Mouse (Mus musculus): ENCODE measurements around the gene Ilk. TPM values are rescaled to one million over a fixed set of nuclear protein-coding genes. Genes with fewer than 3 reads are reported as not detected.

The Ilk gene
- polyA plus RNA-seq (2015; fragmentation: Nextera tagmentation; extraction: Ambion mirVana), result 997 and 1,007 TPM in 2 replicates

DNA sequence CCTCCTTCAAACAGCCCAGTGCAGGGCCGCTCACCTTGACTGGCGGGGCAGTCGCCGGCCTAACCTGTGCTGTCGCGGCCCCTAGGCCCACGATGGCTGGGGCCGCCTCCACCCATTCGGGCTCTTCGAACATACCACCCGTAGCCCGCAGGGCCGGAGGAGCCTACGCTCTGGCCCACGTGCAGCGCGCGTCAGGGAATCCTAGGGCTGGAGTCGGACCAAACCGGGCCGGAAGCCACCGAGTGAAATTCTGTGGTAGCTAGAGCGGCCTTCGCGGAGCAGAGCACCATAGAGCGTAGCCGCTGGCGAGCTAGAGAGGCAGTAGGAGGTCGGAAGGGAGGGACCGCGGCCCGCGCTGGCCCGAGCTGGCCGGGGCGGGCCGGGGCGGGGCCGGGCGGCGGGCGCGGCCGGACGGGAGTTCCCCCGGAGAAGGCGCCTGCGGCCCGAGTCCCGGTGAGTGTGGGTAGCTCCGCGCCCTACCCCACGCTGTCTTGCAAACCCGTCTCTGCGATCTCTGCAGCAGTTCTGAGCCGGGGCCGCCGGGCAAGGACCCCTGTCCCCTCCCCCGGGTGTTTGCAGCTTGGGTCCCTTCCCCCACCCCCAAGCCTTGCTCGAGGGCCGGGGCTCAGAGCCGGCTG, at the start of gene Ilk:
Gene Ilk (plus strand): TSS at position 329 of the 638 bp plus-strand sequence.

GRCm38 (mm10) chr7:105736911-105737521, 624 bp downstream of the Ilk start, which contains the start of gene Rrp8:
TSS of gene Rrp8 (minus strand) at chr7:105737385.

DNA sequence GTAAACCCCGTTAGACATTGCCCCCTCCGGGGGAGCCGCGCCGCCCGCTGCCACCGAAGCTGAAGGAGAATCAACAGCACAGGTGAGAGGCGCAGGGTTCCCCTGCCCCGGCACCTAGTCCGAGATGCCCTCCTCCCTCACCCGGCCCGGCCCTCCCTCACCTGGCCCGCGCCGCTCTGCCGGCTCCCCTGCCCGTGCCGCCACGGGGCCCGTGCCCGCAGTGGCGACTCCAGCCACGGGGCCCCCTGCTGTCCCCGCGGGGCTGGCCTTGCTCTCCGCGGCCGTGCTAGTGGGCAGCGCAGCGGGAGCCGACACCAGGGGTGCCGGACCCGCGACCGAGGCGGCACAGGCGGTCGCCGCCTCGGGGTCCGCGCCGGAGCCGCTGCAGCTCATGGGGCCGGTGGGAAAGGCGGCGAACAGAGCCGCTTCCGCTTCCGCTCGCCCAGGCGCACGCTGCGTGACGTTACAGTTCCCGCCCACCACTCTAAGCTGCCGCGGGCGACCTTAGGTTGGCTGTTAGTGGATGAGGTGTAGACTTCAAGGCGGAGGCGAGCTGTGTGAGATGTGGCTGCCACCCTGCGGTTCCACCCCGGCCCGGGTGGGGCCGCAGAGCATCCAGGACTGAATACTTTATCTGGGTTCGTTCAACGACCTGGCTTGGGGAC, 7.7 kb downstream of the Ilk start, which contains the start of gene Taf10:
Gene Taf10 (minus strand): TSS at position 436 of the 665 bp plus-strand sequence.

DNA sequence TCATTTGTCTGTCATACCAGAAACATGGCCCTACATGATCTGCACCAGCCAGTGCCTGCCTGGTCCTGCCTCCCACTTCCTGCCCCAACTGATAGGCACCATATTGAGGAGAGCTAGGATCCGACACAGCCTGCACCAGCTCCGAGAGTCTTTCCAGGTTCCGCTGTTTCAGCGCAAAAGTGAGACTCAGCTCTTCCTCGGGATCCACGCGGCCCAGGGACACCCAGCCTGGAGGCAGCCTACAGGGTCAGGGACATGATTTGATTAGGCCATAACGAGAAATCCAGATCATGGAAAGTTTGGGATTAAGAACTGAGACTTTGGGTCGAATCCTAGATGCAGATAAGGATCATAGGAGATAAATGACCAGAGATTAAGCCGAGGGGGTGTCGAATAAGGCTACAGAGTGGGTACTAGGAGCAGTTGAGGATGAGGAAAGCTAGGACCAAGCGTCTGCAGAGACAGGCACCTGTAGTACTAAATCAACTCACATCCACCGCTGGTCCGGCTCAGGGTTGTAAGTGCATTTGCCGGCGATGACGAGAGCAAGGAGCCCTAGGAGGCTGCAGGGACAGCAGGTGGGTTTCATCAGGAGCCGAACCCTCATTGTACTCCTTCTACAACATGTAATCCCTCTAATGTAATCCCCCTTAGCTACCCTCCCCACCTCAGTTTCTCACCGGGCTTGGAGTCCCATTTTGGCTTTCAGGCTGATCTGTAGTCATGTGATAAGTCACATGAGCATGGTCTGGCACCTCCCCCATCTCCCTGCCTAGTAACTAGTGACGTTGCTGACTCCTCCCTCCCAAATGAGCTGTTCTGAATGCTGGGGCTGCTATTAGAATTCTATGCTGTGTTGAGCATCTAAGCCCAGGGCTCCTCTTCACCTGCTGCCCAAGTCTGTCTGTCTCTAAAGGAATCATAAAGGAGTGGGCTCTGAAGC, 15.4 kb downstream of the Ilk start, which contains the start of gene Tpp1:
Gene Tpp1 (minus strand): TSS at position 745 of the 943 bp plus-strand sequence.

GRCm38 (mm10) chr7:105787285-105788140, 51.1 kb downstream of the Ilk start, which contains the start of gene Dchs1:
TSS of gene Dchs1 (minus strand) at chr7:105787654.

Other genes starting within 250 kb of the Ilk start
- gene Smpd1, start 182.2 kb upstream of the Ilk start, polyA plus RNA-seq (2015; fragmentation: Nextera tagmentation; extraction: Ambion mirVana), result 28.9 and 31.0 TPM in 2 replicates
- 20.1 and 20.4 TPM in 2 replicates for gene Apbb1, start 154.9 kb upstream of the Ilk start, polyA plus RNA-seq (2015; fragmentation: Nextera tagmentation; extraction: Ambion mirVana)
- 0.79 and 2.3 TPM in 2 replicates for gene Hpx, start 136.5 kb upstream of the Ilk start, polyA plus RNA-seq (2015; fragmentation: Nextera tagmentation; extraction: Ambion mirVana)
- gene Trim3, start 103.0 kb upstream of the Ilk start, polyA plus RNA-seq (2015; fragmentation: Nextera tagmentation; extraction: Ambion mirVana), result 36.2 and 40.7 TPM in 2 replicates
- 202 and 204 TPM in 2 replicates for gene Timm10b, start 96.5 kb upstream of the Ilk start, polyA plus RNA-seq (2015; fragmentation: Nextera tagmentation; extraction: Ambion mirVana)
- 50.8 and 51.2 TPM in 2 replicates for gene Arfip2, start 96.2 kb upstream of the Ilk start, polyA plus RNA-seq (2015; fragmentation: Nextera tagmentation; extraction: Ambion mirVana)
- 27.3 and 48.5 TPM in 2 replicates for gene Gm45799, start 96.0 kb upstream of the Ilk start, polyA plus RNA-seq (2015; fragmentation: Nextera tagmentation; extraction: Ambion mirVana)
- 0.42 and 0.56 TPM in 2 replicates for gene Dnhd1, start 85.8 kb upstream of the Ilk start, polyA plus RNA-seq (2015; fragmentation: Nextera tagmentation; extraction: Ambion mirVana)
- gene Rrp8, start 793 bp downstream of the Ilk start, polyA plus RNA-seq (2015; fragmentation: Nextera tagmentation; extraction: Ambion mirVana), result 21.7 and 26.0 TPM in 2 replicates
- 83.7 and 100 TPM in 2 replicates for gene Taf10, start 7.8 kb downstream of the Ilk start, polyA plus RNA-seq (2015; fragmentation: Nextera tagmentation; extraction: Ambion mirVana)
- 82.6 and 86.1 TPM in 2 replicates for gene Tpp1, start 15.6 kb downstream of the Ilk start, polyA plus RNA-seq (2015; fragmentation: Nextera tagmentation; extraction: Ambion mirVana)
- 2.9 and 3.0 TPM in 2 replicates for gene Dchs1, start 51.1 kb downstream of the Ilk start, polyA plus RNA-seq (2015; fragmentation: Nextera tagmentation; extraction: Ambion mirVana)
- 395 and 404 TPM in 2 replicates for gene Mrpl17, start 74.5 kb downstream of the Ilk start, polyA plus RNA-seq (2015; fragmentation: Nextera tagmentation; extraction: Ambion mirVana)
- gene Gm4070, start 217.4 kb downstream of the Ilk start, polyA plus RNA-seq (2015; fragmentation: Nextera tagmentation; extraction: Ambion mirVana), result 0.57 and 0.91 TPM in 2 replicates